Mouse (Mus musculus): ENCODE data around the gene Rnf180.

DNA sequence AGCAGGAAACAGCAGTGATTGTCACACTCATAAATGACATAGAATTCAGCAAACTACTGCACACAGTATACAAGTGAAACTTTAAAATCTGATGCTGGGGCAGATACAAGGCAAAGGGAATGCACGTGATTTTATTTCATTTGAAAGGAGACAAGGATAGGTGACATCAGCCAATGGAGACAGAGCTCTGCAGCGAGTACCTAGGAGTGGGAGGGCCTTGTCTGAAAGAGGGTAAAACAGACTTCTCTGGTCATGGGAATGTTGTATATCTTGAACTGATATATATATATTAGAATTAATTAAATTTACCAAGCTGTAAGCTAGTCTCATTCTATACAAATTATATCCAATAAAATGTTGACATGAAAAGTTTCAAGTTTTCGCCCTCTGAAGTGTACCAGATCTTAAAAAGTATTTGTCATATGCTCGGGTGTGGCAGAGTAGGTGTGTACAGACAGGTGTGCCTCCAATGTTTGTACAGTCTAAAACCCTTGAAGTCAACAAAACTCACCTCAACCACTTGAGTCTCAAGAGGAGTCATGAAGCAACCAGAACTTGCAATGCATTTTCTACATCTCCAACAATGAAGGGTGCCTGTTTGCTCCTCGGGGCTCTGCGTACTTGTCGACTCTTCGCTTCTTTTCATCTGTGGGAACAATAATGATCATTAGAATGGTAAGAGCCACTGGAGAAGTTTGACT, 24.1 kb downstream of the Rnf180 start:
- no peak for TF ChIP-seq POLR2A (IDR thresholded peaks at IDR 0.05; ENCODE audit: borderline replicate concordance, extremely low read depth, insufficient read depth, insufficient read length, poor library complexity, severe bottlenecking)
- TF ChIP-seq CTCF (IDR thresholded peaks at IDR 0.05; ENCODE audit: borderline replicate concordance, extremely low read depth, insufficient read depth, insufficient read length): no peak
